Mouse (Mus musculus): ENCODE measurements at regions not wholly inside any gene's neighbourhood (a gene's known extent, or its start where the extent isn't known, plus 50 kb on each side); places are given as distances from the start of the nearest gene placed in this dataset.

DNA sequence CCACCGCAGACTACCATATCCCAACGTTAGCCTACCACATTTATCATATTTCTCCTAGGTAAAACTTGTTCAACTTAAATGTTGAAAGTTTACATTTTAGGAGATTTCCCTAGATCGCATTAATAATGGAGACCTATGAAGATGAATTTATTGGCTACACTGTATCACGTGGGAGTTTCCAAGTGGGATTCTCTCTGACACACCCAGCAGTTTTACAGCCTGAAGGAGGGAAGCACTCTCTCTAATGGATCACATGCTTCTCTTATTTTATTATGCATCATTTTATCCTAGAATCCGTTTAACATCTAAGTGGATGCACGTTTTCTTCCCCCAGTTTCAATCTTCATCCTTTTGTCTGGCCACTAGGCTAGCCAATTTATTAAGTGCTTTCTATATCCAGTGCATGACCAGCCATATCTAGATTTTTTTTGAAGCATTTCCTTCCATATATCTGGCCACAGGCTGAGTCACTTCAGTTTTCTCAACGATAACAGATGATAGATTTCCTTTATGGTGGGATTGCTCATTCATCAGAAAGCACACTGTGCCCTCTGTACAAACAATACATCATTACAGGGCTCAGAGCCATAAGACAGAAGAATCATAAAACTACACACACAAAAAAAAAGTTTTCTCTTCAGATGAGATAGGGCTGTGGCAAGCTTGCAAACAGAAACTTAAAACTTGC, 476.3 kb upstream of the Syt1 start:
- DNase-seq (ENCODE audit: low spot score in 2 of 2) = no peak

DNA sequence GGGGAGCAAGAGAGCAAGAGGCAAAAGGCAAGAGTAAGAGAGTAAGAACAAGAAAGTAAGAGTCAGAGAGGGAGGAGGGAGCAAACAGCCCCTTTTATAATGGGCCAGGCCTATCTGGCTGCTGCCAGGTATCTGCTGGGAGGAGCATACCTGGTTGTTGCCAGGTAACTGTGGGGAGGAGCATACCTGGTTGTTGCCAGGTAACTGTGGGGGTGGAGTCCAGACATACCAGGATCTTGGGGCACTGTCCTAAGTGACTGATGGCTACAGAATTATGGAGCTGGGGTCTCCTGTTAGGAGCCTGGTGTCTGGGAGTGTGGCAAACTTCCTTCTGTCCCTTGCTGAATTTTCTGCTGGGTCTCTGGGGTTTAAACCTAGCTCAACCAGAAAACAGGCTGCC, 469.8 kb upstream of the Syt1 start:
- DNase-seq (ENCODE audit: low spot score in 2 of 2) = no peak

DNA sequence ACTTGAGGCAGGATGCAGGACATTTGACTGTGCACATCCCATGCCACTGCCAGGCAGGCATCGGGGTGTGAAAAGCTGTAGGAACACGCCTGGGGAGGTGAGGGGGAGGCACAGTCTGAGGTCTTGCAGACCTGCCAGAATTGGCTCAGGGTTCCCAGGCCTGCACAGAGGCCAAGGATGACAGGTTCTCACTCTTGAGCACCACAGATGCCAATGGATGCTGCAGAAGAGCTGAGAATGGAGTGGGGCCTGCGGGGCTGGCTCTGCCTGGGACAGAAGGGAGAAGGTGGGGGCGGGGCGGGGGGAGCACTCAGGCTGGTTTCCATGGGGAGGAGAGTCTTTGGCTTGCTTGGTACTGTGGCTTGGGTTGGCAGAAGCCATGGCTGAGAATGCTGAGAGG, 469.2 kb upstream of the Syt1 start:
- no peak for DNase-seq (ENCODE audit: low spot score in 2 of 2)

DNA sequence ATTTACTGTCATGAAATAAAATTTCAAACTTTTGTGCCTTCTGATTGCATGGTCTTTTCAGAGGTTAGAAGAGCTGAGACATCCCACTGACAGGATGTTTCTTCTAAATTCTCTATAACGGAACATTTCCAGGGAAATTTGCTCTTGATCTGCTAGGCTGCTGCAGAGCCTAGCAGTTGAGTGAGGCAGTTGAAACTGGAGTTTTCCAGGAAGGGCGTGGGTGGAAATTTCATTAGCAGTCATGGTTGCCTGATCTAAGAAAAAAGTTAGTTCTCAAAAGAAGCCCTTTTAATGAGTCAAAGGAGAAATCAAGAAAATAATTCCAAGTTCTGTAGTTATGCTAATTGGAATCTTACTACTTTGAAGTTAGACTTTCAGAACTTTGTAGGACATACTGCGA, 455.7 kb upstream of the Syt1 start:
- no peak for DNase-seq (ENCODE audit: low spot score in 2 of 2)

DNA sequence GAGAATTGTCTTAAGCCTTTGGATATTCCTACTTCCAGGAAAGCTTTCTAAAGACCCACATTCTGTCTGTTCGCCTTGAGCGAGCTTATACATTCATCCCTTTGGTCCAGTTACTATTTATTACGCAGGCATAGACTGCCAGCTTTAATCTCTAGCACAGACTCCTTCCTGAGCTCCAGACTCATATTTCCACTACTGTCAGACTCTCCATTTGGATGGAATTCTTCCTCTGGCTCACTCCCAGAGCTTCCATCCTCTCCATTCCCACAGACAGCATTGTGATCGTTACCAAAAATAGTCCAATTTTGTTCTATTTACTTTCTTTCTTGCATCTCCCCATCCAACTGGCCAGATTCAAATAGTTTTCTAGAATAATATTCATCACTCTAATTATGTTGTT, 420.3 kb upstream of the Syt1 start:
- DNase-seq (ENCODE audit: low spot score in 2 of 2) = peak in 1 of 2 experiments; percentile 14

DNA sequence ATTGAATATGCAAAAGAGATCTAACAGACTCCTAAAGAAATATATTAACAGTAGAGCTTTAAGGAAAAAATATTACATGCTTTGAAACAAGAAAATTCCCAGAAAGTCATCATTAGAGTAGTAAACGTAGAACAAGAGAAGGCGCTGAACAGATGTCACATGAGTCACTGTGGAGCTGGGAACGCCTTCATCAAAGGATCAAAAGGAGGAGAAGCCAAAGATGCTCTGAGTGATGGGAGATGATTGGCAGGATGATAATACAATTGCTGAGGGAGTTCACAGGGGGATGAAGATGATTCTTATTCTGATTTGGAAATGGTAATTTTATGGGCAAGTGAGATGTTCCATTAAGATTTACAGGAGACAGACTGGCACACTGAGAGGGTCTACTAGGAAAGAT, 417.1 kb upstream of the Syt1 start:
- DNase-seq (ENCODE audit: low spot score in 2 of 2) = no peak

DNA sequence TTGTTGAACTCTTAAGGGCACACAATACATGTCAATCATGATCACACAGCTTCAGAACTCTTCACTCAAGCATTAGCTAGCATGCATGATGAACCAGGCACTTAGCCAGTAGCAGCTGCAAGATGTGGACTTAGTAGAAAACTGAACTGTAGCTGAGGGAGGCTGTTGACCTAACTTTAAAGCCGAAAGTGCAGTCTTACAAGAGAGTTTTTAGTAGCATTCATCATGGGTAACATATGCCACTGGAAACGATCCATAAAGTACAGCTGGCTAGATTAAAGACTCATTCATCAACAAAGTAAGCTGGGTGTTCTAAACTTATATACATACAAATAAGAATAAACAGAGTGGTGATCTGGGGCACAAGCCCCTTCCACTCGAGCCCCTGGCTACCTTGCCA, 396.2 kb upstream of the Syt1 start:
- no peak for DNase-seq (ENCODE audit: low spot score in 2 of 2)

DNA sequence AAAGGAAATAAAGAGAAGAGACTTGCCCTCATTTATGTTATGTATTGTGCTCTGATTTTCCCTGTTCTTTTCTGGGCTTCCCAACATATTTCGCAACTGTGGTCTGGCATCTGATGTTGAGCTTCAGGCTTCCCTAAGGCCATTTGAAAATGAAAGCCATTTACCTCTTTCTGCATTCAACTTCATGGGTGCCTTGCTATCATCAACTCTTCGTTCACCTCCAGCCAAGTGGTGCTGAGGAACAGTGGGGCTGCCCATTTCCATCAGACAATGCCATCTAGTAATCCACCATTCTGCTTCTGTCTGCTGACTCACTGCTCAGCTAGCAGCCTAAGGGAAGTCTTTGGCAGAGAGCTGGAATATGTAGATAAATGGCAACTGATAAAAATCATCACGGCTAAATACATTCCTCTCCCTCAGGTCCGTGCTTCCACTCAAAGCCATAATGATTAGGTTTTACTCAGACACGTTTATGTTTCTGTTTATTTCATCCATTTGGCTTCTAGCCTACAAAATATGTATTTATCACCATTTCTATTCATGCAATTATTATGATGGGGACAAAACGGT, 394.4 kb upstream of the Syt1 start:
- DNase-seq (ENCODE audit: low spot score in 2 of 2) = no peak

DNA sequence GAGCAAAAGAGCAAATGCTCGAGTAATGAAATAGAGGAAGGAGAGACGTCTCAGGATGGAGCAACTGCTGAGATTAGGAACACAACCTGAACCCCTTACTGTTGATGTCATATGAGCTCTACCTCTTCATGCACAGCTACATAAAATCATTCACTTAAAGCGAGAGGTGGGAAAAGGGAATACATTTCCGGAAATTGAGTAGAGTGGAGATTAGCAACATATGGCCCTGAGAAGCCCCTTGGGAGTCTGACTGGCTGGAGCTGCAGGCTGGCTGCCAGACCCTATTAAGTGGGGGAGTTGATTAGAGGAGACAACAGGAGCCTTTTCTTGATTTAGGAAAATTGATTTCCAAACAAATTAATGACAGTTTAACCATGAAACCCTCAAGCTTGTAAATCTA, 373.0 kb upstream of the Syt1 start:
- no peak for DNase-seq (ENCODE audit: low spot score in 2 of 2)

DNA sequence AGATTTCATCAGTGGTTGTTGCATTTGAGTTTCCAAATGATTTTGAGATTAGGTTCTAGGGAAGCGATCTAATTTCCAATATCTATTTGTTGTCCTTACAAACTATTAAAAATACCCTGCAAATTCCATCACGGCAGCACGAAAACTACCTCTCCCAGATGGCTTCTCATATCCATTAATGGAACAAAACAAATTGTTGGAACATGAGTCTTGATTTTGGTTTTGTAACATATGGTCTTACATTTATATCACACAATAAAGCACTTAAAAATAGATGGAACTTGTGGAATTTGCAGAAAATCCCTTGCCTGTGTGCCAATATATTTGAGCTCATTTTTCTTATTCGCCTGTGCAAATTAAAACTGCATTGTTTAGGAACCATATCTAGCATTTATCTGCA, 368.1 kb upstream of the Syt1 start:
- DNase-seq (ENCODE audit: low spot score in 2 of 2) = peak; percentile 8 to 17

DNA sequence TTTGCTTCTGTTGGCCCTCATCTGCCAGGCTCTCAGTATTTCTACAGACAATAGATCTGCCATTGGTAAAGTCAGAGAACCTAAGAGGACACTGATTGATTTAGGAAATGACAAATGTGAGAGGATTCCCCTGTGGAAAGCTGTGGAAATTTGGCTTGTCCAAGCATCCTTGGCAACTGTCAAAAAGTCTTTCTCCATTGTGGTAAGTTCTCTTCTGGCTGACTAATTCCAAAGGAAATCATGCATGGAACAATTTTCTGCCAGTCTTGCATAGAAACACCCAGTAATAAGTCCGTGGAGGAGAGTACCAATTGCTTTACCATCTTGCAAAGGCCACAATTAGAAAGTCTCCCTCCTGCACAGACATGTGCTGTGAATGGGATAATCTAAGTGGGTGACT, 349.4 kb upstream of the Syt1 start:
- DNase-seq (ENCODE audit: low spot score in 2 of 2) = no peak

DNA sequence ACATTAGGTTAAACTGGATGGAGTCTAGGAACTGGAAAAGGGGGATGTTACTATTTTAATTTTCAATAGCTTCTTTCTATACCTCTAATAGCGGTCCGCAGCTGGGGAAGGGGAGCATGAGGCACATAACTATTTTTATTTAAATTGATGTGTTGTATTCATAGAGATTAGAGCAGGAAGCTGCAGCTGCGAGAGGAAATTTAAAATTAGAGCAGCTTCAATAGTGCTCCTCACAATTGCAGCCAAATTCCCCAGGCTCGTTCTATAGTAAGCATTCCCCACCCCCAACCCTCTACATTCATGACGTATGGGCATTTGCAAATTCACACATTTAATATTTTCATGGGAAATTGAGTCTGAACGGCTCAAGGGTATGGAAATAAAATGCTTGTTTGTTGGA, 348.0 kb upstream of the Syt1 start:
- DNase-seq (ENCODE audit: low spot score in 2 of 2) = peak in 1 of 2 experiments; percentile 5

DNA sequence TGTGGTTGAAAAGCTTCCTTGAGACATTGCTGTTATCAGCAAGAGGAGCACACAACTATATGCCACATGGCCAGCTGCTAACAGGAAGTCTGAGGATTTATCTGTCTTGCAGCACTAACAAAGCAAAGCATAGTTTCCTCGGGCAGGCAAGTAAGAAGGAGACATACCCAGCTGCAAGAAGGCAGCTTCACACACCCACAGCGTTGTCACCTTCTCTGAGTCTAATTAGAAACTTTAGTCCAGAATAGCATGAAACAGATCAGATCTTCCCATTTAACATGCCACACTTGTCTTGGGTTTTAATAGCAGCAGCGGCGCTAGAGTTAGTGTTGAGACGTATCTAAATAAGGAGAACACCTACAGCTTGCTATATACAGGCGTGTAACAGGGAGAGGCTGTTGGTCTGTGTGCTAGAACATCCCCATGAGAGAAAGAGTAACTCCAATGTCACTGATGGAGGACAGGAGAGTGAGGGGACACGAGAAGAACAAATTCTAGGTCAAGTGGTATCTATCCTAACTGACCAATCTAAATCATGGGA, 322.1 kb upstream of the Syt1 start:
- DNase-seq (ENCODE audit: low spot score in 2 of 2) = no peak

DNA sequence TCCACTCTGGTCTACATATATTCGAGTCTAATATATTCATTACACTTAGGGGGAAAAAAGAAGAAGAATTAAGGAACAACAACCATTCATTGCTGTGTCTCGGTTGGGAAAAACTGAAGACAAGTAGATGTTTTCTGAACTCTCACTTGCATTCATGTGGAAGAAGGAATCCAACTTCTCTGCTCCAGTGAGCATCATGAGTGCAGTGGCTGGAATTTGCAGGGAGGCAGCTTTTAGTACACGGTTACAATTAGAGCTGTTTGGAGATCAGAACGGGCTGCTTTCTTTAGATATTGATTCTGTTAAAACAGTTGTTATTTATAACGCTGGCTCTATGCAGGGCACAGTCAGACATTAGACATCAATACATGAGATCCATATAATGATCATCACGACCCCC, 298.5 kb upstream of the Syt1 start:
- no peak for DNase-seq (ENCODE audit: low spot score in 2 of 2)

DNA sequence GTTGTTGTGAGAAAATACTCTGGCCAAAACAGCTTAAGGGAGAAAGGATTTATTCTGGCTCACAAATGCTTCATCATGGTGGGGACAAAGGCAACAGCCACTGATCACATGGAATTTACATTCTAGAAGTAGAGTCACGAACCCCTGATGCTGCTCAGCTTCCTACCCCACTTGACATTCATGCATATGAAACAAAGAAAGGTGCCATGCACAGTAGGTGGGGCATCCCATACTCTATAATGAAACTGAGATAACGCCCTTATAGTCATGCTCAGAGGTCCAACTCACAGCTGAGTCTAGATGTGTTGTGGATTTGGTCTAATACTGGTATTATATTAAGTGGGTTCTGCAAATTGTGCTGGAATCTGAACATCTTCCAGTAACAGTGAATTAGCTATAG, 289.4 kb upstream of the Syt1 start:
- DNase-seq (ENCODE audit: low spot score in 2 of 2) = no peak

DNA sequence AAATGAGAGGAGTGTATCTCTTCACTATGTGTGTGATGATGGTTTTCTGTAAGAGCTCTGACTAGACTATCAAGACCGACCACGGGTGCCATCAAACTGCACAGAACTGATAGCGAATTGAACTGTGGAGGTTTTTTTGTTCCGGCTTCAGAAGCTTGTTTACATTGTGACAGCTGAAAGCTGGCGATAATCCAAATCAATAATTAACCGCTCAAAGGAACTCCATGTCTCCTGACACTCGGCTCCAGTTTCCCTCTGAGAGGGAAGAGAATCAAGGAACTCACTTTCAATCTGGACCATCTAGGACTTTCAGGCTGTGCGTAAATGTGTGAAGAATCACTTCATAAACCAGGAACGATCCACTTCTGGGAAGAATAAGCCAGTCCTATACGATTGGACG, 289.0 kb upstream of the Syt1 start:
- DNase-seq (ENCODE audit: low spot score in 2 of 2) = no peak

DNA sequence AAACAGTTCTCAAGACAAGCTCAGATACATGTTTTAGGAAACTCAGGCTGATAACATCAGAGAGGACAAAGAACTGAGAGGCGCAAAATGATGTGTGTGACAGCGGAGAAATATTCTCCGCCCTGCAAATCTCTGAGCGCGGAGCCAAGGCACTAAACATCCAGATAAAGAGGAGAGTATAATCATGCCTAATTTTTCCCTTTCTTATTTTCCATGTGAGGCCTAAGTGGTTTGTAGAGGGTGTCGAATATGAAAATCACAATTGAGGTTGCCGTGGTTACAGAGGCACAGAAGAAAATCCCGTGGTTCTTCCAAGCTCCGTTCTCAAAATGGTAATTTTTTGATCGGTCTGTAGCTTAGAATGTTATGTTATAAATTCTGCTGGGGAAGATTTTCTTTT, 272.6 kb upstream of the Syt1 start:
- no peak for DNase-seq (ENCODE audit: low spot score in 2 of 2)

DNA sequence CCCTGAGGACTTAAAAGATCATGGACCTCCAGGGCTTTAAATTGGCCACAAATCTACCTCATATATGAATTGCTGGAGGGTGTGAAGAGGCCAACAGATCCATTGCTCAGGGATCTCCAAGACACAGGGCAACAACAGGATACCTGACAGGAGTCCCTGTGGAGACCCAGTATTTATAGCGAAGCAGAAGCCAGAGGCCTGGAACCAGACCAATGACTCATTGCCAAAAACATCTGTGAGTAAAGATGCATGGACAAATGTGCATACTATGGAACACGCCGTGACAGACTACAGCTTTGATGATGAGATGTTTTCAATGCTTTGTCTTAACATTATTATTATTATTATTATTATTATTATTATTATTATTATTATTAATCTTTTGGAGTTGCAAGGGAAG, 239.0 kb upstream of the Syt1 start:
- DNase-seq (ENCODE audit: low spot score in 2 of 2) = no peak

DNA sequence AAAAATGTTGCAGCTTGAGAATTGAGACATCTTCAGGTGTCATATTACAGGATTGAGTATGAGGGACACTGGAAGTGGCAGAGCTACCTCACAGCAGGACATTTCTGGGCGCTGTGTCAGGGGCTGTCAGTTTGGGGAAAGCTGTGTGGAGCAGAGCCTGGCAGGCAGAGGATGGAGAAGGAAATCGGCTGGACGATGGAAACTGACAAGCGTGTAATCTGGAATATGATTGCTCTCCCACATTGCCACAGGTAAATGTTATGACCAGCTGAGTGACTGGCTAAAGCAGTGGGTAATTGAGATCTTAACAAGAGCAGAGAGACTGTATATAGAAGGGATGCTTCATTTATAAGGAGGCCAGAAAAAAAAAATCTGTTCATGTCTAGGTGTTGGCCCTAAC, 235.5 kb upstream of the Syt1 start:
- DNase-seq (ENCODE audit: low spot score in 2 of 2) = no peak

DNA sequence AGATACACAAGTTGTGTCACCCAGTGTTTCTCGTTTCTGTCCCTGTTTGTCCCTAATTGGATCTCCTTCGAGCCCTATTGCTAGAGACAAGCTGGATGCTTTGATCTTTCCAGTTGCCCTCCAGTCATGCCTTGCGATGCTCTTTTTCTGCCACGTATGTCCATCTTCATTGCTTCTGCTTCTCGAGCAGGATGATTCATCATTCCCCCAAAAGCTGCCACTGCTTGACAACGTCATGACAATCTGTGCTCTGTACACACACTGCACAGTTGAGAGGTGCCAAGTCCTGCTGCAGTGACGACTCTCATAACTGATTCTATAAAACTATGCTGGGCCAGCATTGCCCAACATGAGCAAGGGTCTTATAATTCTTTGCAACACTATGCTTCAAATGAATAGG, 226.2 kb upstream of the Syt1 start:
- peak; percentile 10 to 14 for DNase-seq (ENCODE audit: low spot score in 2 of 2)

DNA sequence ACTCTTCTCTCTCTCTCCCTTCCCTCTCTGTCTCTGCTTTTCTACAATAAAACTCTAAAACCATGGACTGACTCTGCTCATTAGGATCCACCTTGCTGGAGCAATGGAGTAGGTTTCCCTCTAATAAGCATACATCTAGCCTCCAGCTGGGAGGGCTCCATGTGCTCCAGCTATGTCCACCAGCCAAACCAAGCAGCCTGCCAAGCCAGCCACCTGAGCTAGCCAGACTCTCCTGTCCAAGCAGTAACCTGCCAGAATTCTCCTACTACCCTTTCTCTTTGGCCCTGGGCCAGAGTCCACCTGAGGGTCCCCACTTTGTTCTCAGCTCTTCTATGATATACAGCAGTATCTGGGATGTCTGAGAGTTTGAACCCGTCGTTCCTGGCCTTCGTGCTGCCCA, 216.2 kb upstream of the Syt1 start:
- no peak for DNase-seq (ENCODE audit: low spot score in 2 of 2)

DNA sequence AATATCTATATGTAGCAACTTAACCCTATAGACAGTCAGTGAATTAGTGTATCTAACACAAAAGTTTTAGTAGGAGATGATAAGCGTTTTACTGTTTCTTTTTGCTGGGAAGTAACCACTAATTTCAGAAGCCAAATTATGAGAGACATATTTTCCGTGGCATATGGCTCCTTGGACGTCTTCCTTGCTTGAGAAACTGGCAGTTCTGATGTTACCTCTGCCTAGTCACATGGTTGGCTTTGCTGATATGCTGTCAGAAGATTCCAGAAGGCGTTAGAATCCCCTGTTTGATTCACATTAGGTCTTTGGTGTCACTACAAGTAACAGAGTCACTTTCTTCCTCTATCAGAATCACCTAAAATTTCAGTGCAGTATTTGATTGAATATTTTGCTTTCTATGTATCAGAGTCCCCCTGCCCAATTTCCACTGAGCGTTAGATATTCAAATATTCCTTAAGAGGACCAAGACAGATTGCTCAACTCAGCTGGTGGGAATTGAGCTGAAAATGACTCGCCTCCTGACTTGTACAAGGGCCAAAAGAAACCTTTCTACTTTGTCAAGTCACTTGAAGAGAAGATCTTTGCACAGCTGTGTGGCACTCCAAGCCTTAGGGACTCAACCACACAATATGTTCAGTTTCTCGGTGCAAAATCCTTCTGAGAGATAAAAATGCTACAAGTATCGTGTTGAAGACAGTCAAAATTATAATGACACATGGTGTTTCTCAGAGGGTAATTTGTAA, 178.2 kb upstream of the Syt1 start:
- peak; percentile 19 to 26 for DNase-seq (ENCODE audit: low spot score in 2 of 2)

DNA sequence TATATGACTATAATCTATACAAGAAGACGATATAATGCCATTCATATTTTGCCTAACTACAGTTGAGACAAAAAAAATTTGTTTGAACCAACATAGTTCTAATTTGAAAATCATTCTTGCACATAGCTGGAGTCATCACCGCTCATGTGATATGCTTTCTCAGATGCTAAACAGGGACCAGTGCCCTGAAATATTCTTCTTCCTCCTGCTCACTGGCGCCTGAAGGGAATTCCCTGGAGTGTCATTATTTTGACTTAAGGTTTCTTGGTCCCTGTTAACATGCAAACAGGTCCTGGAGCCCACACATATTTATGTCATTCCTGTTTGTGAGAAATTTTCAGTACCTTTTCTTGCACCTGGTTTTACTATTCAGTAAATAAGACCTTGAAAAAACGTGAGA, 177.5 kb upstream of the Syt1 start:
- no peak for DNase-seq (ENCODE audit: low spot score in 2 of 2)

All from layer of hippocampus, adult 8-10 months (tissue).